Mouse (Mus musculus) ES-Bruce4 (cell line): ENCODE measurements around the gene Ston1.

Experiments used
- CTCF ChIP-seq: IDR thresholded peaks from one replicate; pipeline ENCODE4 v1.8.1; 2011; ENCODE audit warnings: low read depth, low read length
- EP300 ChIP-seq: IDR thresholded peaks from 2 replicates; pipeline ENCODE4 v1.6.1; 2011; ENCODE audit warnings: low read depth, low read length; ENCODE audit not compliant: insufficient read depth
- POLR2A ChIP-seq: IDR thresholded peaks from one replicate; pipeline ENCODE4 v1.8.1; 2011; ENCODE audit warnings: low read length; ENCODE audit not compliant: insufficient read depth

DNA sequence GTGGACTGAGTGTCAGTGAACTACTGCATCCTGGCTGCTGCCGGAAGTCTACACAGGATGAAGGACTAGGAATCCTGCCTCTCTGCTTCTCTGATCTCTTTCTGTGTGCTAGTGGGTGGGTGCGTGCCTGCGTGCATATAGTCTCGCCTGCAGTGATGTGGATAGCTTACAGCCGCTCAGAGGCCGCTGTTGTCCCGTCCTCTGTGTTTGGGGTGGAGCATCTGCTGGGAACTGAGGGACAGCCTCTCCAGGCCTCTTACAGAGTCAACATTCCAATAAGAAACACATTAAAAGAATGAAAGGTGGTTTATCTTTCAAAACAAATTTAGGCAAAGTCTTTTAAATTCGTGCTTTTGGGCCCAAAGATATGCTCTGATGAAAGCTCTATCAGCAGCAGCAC, 44.4 kb downstream of the Ston1 start:
- TF ChIP-seq CTCF: no peak
- TF ChIP-seq POLR2A: no peak
- no peak for TF ChIP-seq EP300
